Mouse (Mus musculus): ENCODE data around the gene Ccm2l. TPM values are rescaled to one million over a fixed set of nuclear protein-coding genes. Genes with fewer than 3 reads are reported as not detected.

Gene Ccm2l
- polyA plus RNA-seq, 1 experiment, result 15.5 TPM

DNA sequence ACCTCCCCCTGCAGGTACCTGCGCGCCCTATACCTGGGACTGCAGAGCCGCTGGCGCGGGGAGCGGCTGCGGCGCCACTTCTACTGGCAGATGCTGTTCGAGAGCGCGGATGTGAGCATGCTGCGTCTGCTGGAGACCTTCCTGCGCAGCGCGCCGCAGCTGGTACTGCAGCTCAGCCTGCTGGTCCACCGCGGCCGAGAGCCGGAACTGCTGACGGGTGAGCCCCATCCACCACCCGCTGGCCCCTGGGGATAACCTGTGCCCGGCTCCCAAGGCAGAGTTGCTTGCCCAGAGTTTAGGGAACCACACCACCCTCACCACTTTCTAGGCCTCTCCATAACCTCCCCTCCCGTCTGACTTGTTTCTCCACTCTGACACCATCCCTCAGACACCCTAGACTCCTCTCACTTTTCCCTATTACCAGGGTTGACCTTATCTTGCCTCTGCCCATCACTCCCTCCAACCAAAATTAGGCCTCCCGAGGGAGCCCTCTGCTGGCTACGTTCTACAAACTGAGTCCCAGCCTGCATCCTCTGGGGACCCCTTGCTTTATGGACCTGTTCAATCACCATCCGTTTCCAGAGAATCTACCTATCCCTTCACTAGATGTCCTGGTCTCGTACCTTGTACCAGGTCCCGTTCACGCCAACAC, 12.9 kb upstream of the Ccm2l start:
- no peak for DNase-seq (ENCODE audit: low spot score)

DNA sequence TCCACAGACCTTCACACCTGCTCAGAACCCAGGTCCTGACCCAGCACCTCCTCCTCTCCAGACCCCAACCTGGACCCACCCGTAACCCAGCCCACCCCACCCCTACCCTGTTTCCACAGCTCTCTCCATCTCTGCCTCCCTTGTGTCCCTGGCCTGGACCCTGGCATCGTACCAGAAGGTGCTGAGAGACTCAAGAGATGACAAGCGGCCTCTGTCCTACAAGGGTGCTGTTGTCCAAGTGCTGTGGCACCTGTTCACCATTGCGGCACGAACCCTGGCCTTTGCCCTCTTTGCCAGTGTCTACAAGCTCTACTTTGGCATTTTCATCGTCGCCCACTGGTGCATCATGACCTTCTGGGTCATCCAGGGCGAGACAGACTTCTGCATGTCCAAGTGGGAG, 11.9 kb upstream of the Ccm2l start:
- DNase-seq (ENCODE audit: low spot score), result no peak

DNA sequence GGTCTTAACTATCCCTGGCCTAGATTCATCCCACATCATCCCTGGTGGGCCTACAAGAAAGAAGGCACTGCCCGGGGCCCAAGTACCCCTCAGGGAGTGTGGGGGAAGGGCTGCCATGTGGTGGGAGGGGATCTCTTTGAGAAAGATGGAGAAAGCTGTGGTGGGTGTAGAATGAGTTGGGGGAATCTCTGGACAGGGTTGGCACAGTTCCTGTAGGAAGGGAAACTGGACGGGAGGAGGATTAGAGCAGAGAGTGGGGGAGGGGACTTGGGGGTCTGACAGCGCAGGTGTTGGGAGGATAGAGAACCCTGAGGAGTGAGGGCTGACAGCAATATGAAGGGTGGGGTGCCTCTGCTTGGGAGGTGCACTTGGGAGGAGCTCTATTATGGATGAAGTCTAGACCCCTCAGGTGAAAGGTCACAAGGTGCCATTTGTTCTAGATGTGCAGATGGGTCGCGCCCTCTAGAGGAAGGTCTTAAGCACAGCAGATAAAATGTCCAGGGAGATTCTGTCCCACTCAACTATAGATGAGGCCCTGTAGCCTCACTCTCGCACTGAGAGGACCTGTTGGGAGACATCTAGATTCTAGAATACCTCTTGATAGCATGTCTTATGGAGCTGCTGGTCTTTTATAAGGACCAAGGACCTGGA, 10.4 kb upstream of the Ccm2l start:
- no peak for DNase-seq (ENCODE audit: low spot score)

DNA sequence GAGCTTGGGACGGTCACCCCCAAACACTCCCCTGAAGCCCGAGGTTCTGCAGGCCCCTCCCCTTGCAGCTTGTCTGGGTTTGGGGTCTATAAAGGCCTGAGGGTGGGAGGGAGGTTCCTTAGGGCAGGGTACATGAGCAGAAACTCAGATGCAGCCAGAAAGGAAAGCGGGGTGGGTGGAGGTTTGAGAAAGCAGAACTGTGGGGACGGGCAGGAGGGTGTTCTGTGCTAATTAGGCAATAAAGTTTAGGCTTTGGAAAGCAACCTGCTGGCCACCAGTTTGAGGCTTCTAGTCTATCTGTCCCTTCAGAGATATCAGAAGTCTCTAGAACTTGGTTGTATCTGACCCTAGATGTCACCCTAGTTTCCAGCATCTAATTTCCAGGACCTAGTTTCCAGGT, 7.4 kb upstream of the Ccm2l start:
- no peak for DNase-seq (ENCODE audit: low spot score)

DNA sequence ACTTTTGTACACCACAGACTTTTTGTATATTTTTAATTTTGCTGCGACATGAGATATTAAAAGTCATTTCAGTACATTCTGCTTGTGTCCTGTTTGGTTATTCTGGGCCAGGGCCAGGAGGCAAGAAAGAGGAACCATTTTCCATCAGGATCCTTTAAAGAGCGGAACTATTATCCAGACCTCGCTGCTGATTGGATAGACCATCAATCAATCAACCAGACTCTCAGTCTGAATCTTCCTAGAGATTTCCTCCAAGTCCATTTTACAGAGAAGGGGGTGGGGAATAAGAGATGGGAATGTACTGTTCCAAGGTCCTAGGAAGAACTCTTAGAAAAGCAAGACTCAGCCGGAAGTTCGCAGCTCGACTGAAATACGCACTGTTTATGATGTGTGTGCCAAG, 5.5 kb upstream of the Ccm2l start:
- no peak for DNase-seq (ENCODE audit: low spot score)

DNA sequence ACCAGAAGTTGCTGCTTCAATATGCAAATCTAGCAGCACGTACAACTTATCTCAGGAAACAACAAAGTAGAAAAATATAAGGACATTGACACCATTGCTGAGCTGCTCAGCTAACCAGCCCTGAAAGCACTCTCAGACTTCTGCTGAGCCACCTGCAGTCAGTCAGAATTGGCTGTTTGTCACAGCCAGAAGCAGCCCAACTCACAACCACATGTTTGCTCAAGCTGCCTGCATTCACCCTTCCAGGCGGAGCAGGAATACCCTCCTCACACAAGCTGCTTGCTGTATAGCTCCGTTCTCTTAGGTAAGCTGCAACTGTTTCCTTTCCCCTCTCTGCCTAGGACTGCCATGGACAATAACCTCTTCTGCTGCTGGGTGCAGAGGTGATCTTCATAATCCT, 2.4 kb upstream of the Ccm2l start:
- no peak for DNase-seq (ENCODE audit: low spot score)

DNA sequence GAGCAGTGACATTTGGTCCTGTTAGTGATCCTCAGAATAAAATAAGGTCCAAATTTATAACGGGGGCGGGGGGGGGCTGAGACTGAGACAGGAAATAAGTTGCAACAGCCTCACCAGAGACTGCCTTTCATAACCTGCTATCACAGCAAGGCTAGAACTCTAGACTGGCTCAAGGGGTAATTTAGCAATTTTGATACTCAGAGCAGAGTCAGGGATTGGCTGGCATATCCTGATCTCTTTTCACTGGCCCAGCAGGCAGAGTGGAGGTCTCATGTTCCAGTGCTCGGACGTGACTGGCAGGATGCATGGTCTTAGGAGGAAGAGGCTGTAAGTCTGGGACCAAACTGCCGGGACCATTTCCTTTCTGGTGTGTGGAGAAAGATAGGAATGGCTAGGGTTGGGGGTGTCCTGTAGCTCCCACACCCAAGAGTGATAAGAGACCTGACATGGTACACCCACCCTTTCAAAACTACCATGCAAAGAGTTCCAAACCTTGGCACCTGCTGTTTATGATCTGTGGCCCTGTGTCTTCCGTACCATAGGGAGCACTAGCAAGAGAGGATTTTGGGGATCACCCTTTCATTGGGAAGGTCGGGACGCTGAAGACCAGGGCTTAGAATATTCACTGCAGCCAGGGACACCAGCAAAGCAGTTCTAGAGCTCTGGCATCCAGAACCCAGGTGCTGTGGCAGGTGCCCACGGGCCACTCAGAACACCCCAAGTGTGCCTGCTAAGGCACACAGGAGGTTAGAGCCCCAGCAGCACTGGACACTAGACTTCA, 1.4 kb upstream of the Ccm2l start:
- DNase-seq (ENCODE audit: low spot score), result no peak

DNA sequence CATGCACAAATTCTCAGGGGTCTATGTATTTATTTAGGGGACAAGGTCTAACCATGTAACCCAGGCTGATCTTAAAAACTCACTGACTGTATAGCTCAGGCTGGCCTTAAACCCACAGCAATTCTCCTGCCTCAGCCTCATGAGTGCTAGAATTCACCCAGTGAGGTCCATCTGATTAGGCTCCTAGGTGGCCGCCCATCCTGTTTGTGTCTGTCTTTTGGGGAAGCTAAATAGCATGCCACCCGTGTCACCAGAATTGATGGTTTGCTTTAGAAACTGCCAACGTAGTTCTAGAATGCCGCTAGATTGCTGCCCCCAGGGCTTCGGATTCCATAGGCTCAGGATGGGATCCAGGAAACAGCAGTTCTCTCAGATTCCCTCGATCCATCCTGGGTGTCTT, 1.2 kb downstream of the Ccm2l start:
- DNase-seq (ENCODE audit: low spot score), result no peak

DNA sequence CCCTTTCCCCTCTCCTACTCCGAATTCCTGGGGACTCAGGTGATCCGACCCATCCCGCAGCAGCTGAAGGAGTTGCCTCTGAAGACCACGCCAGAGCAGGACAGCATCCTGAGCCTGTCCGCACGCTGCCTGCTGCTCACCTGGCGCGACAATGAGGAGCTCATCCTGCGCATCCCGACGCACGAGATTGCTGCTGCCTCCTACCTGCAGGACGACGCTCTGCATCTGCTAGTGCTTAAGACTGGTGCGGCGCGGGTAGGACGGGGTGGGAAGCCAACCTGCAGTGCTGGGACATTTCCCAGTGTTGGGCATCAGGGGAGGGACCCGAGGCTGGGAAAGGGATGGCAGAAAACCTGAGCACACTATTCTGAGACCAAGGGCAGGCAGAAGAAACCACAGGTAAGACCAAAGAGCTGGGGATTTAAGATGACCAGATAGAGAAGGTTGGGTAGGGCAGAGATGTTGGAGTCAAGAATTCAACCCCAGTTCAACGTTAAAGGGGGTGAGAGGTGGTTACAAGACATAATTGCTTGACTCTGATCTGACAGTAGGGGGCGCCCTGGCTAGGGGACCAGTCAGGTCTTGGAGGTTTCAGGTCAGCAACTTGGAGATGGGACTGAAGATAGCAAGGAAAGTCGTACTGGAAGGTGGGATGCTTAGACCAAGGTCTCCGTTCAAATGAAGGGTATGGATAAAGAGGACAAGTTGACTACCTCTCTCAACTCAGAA, 5.2 kb downstream of the Ccm2l start:
- no peak for DNase-seq (ENCODE audit: low spot score)

DNA sequence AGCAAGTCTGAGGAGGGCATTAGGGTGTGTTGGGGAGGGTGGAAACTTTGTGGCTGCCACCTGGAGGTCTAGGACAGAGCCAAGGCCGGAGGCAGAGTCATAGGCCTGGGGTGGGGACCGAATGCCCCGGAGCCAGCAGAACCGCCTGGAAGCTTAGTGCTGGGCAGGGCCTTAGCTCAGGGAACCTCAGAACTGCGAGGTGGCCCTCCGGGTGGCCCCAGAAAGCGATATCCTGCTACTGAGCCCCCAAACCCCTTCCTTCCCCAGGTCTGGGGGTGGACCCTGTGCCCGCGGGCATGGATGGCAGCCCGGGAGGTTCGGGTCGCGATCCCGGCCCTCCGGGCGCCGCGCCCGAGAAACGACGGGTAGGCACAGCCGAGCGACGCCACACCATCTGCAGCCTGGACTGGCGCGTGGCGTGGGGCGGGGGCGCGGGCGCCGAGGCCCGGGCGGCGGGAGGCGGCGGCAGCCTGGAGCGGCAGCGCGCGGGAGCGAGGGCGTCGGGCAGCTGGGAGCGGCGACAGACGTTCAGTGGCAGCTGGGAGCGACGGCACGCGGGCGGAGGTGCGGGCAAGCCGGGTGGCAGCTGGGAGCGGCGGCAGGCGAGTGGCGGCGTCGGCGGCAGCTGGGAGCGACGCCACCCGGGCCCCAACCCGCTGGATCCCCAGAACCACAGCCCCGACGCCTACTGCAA, 5.9 kb downstream of the Ccm2l start:
- no peak for DNase-seq (ENCODE audit: low spot score)

DNA sequence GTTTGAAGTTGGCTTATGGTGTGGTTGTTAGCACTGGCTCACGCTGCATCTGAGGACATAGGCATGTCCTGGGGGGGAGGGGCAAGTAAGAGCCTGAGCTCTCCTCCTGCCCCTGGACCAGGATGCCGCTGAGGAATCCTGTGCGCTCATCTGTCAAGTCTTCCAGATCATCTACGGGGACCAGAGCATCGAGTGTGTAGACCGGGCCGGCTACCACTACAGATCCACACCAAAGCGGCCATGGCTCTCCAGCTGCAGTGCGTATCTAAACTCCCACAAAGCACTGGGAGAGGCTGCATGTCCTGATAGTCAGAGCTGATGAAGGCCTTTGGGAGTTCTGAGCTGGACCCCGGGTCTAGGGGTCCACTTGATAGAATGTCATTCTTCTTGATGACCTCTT, 8.9 kb downstream of the Ccm2l start:
- no peak for DNase-seq (ENCODE audit: low spot score)

DNA sequence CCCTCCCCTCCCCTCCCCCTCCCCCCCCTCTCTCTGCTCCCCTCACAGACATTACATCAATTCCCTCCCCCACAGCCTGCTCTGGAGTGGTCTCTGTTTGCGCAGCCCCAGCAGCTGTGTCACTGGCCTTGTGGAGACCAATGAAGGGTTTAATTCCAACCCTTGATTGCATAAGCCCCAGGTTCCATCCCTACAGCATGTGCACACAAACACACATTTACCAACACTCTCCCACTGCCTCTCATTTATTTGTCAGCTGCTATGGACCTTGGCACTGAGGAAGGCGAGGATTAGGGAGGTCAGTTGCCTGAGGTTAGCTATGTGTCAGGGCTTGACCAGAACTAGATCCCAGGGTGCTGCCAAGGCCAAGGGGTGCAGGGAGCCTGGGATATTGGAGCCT, 10.2 kb downstream of the Ccm2l start:
- no peak for DNase-seq (ENCODE audit: low spot score)

DNA sequence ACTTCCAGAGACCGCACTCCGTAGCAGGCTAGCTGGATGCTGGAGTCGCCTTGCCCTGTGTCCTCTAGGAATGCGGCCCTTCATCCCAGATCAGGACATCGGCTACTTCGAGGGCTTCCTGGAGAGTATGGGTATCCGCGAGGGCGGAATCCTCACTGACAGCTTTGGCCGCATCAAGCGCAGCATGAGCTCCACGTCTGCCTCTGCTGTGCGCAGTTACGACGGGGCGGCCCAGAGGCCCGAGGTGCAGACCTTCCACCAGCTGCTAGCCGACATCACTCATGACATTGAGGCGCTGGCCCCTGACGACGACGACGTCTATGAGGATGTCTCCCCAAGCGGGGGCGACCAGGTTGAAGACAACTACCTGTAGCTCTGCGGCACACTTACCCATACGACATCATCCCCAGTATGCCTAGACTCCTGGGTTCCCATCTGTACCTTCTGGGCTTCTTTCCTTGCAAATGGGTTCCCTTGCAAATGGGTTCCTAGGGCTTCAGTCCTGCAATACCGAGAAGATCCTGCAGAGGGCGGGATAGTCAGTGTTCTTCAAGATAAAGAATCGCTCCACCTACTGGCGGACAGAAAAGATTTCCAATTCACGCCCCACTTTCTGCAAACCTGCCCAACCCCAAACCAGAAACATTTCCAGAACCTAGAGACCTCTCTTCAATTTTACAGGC, 15.2 kb downstream of the Ccm2l start:
- DNase-seq (ENCODE audit: low spot score), result peak; percentile 47

DNA sequence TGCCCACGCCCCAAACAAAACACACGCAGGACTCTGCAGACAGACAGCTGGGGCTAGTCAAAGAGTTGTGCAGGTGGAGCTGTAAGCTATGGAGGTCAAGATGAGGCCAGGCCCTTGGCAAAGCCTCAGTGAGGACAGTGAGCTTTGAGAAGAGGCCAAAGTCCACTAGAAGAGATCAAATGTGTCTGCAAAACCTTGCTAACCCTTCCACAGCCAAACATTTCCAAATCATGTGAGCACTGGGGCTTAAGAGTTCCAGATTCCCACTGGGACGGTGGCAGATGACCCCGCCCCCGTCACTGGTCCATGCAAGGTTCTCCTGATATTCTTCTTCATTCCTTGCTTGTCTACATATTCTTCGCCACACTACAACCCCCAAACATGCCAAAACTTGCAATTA, 16.1 kb downstream of the Ccm2l start:
- DNase-seq (ENCODE audit: low spot score), result no peak

DNA sequence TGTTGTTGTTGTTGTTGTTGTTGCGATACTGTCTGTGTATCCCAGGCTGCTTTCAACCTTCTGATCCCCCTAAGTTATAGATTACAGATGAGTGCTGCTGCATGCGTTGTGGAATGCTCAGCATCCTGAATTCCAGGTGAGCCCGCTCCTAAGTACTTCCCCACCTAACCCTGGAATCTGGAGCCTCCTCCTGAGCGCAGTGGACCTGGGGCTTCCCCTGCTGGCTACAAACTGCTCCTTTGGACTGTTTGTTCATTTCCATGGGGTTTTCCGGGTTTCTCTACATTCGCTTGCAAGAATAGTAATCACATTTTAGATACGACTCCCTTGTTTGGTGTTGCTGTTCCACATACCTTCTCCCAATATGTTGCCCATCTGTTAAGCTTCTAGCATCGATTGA, 17.5 kb downstream of the Ccm2l start:
- no peak for DNase-seq (ENCODE audit: low spot score)

DNA sequence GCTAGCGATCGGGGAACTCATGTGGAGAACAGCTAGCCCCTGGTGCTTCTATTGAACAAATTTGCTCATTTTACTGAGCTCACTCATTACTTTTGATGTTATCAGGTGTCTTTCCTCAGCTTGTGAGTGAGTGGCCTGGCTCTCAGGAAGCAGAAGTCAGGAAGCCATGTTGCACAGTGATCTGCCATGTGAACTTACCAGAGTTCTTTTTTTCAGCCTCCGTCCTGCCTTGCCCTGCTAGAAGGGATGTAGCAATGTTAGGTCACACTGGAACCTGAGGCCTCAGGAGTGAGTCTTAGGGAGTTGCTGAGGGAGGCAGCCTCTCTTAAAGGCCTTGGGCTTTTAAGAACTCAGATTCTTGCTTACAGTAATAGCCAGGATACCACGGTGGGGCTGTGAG, 18.1 kb downstream of the Ccm2l start:
- no peak for DNase-seq (ENCODE audit: low spot score)

DNA sequence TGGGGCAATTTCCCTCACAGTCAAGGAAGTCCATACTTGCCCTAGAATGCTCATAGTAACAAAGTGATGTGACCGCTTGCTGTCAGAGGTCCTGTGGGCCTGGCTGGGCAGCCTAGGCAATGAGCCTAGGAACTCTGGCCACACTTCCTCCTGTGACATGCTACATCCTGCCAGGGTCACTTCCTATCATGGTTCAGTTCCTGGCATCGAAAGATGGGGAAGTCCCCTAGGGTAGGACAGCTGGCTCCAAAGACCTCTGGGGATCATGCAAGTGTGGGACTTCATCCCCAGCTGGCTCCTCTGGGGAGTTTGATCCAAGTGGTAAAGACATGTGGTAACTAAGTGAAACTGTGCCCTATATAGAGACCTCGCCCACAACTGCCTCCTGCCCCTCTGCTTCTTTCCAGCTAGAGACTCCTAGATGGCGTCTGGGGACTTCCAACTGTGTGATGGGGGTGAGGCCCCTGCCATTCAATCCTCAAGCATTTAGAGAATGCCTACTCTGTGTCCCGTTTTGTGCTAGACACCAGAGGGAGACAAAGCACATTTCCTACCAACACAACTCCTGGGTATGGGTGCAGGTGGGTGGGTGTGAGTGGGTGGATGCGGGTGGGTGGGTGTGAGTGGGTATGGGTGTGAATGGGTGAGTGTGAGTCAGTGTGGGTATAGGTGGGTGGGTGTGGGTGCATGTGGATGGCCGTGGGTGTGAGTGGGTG, 18.7 kb downstream of the Ccm2l start:
- DNase-seq (ENCODE audit: low spot score), result no peak

DNA sequence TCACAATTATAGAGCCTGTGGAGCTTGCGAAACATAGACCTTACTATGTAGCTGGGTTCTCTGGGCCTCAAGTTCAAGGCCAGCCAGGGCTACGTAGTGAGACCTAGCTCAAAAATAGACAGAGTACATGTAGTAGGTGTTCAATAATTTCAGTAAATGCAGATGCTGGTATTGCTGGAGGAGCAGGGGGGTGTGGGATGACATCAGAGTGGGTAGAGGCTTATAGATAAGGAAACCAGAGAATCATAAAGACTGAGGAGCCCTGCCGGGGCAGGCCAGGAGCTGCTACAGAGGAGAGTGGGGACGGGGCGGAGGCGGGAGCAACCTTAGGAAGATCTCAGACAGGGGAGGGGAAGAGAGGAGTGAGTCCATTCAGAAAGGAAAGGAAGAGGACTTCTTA, 19.8 kb downstream of the Ccm2l start:
- no peak for DNase-seq (ENCODE audit: low spot score)

DNA sequence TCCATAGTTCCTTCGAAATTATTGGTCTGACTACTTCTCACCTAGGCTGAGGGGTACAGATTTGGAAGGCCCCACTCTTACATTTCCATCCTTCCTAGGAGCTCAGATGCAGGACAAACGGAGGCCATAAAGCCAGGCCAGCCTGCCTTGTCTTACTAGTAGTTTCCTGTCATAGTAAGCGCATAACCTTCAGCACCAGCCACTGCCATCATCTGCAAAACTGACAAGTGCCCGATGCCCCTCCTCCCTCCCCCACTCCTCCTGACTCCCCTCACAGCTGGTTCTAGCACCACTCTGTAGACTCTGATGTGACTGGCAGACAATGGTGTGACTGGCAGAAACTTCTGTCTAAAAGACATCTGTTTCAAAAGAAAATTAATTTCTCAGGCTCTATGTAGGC, 20.4 kb downstream of the Ccm2l start:
- DNase-seq (ENCODE audit: low spot score), result no peak

DNA sequence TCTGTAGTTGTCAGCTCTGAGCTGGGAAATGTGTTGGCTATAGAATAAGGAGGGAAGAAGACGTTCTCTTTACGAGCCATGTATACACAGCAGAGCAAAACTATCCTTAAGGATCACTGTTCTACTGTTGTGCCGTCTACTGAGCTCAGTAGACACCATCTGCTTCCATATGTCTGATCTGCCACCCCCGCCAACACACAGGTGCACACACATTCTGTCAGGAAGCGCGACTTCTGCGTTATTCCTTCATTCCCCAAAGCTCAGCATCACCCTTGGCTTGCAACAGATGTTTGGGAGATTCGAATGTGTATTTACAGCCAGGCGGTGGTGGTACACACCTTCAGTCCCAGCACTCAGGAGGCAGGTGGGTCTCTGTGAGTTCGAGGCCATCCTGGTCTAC, 21.3 kb downstream of the Ccm2l start:
- DNase-seq (ENCODE audit: low spot score), result no peak

DNA sequence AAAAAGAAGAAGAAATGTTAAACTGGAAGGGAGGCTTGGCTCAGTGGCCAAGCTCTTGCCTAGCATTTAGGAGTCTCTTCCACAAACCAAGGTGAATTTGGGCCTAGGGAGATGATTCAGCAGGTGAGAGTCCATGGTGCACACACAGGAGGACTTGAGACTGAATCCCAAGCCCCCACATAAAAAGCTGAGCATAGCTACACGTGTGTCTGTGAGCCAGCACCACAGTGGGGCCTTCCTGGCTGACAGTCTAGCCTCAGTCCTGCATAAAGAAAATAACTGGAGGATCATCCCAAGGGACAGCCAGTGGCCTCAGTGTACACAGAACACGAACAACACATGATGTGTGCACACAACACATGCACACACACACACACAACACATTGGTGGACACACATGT, 23.6 kb downstream of the Ccm2l start:
- no peak for DNase-seq (ENCODE audit: low spot score)

All from urinary bladder, adult 2 months (tissue).